8 mouse cellular contexts compared by ENCODE assay signal in the genomic region with DNA sequence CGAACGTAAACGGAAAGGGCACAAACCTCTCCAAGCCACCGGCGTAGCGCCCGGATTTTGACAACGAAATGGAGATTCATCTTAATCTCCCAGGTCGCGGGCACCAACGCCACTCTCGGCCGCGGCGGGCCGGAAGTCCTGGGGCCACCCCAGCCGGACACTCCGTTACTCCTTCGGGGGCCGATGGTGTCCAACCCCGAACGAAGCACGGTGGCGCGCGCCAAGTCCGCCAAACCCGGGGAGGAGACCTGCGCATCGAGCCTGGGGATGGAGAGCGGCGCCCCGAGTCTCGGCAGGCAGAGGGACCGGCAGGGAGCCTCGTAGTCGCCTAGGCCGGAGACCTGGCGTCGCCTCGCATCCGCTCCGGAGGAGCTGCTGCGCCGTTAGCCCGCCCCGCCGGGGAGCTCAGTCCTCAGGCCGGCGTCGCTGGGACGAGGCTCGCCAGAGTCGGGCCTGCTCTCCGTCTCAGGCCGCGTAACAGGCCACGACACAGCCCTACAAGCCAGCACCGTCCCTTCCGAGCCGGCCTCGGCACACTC. TPM values are rescaled to one million over a fixed set of nuclear protein-coding genes. Genes with fewer than 3 reads are reported as not detected.
A peak's percentile ranks its signal among the peaks of the same experiment; 100 is the strongest.
DNase-seq lines count a peak whose midpoint lies in the region; ATAC-seq and TF ChIP-seq lines count a peak whose summit lies in the region.

No protein-coding gene starts in this region.

- no peak for TF ChIP-seq CTCF in gastrocnemius, adult 2 months (IDR thresholded peaks at IDR 0.05)
- no peak for TF ChIP-seq CTCF in C2C12 (IDR thresholded peaks at IDR 0.05; ENCODE audit: control insufficient read depth, insufficient read depth, insufficient read length)

- H3K9me3 ChIP-seq in embryonic facial prominence, embryonic 10.5 days: no peaks in the 10 kb centered on the region
- no peaks in the 10 kb centered on the region for H3K9me3 ChIP-seq in hindbrain, embryonic 14.5 days (ENCODE audit: control insufficient read depth, low read length)
- H3K9me3 ChIP-seq in midbrain, embryonic 11.5 days (ENCODE audit: control insufficient read depth, low read length): no peaks in the 10 kb centered on the region

- no peak for ATAC-seq in hindbrain, embryonic 14.5 days (ENCODE audit: low FRiP score)
- ATAC-seq in midbrain, embryonic 11.5 days (ENCODE audit: low FRiP score): no peak

- H3K36me3 ChIP-seq in C2C12 (ENCODE audit: control insufficient read depth, insufficient read depth): peaks cover 39% of the 10 kb centered on the region
- peaks cover 43% of the 10 kb centered on the region for H3K36me3 ChIP-seq in embryonic facial prominence, embryonic 10.5 days (replicated peaks)
- peaks cover 30% of the 10 kb centered on the region for H3K36me3 ChIP-seq in hindbrain, embryonic 14.5 days (replicated peaks; ENCODE audit: control insufficient read depth, insufficient read depth)
- no peaks in the 10 kb centered on the region for H3K36me3 ChIP-seq in midbrain, embryonic 11.5 days (ENCODE audit: control insufficient read depth, insufficient read depth, low read length)

- WGBS in embryonic facial prominence, embryonic 10.5 days: under 1% methylated on average over 62 of the region's 62 CpGs
- under 1% methylated on average over 41 of the region's 62 CpGs for WGBS in hindbrain, embryonic 14.5 days
- WGBS in midbrain, embryonic 11.5 days: under 1% methylated on average over 62 of the region's 62 CpGs

- peak overlapping the region; percentile 80 for H3K4me2 ChIP-seq in hindbrain, embryonic 14.5 days (replicated peaks)
- peak overlapping the region; percentile 68 for H3K4me2 ChIP-seq in midbrain, embryonic 11.5 days

- H3K27me3 ChIP-seq in C2C12 (ENCODE audit: control insufficient read depth, insufficient read depth, insufficient read length): no peaks in the 10 kb centered on the region
- H3K27me3 ChIP-seq in embryonic facial prominence, embryonic 10.5 days (replicated peaks; ENCODE audit: low read depth, poor library complexity, severe bottlenecking): no peaks in the 10 kb centered on the region
- no peaks in the 10 kb centered on the region for H3K27me3 ChIP-seq in hindbrain, embryonic 14.5 days (ENCODE audit: control insufficient read depth, insufficient read depth, low read length)
- no peaks in the 10 kb centered on the region for H3K27me3 ChIP-seq in midbrain, embryonic 11.5 days (ENCODE audit: control insufficient read depth, insufficient read depth, low read length)

- intact Hi-C loops in gastrocnemius, adult 2 months (cut with DNase I): loop anchor here (5.0 kb wide), 1 partner anchor 142 kb away; no protein-coding TSS in a partner anchor

- H3K79me2 ChIP-seq in C2C12 (ENCODE audit: control insufficient read depth, insufficient read depth): peaks cover 76% of the 10 kb centered on the region

- H3K27ac ChIP-seq in gastrocnemius, adult 2 months: peak overlapping the region; percentile 98
- H3K27ac ChIP-seq in embryonic facial prominence, embryonic 10.5 days (replicated peaks): peak overlapping the region; percentile 99
- peak overlapping the region; percentile 98 for H3K27ac ChIP-seq in hindbrain, embryonic 14.5 days
- peak overlapping the region; percentile 97 for H3K27ac ChIP-seq in midbrain, embryonic 11.5 days (ENCODE audit: low read depth, low read length)

- H3ac ChIP-seq in C2C12 (ENCODE audit: control insufficient read depth, insufficient read length, low read depth): peak overlapping the region; percentile 96

- H3K4me3 ChIP-seq in gastrocnemius, adult 2 months: peak overlapping the region; percentile 82
- H3K4me3 ChIP-seq in C2C12 (ENCODE audit: insufficient read depth, poor library complexity, severe bottlenecking): peak overlapping the region; percentile 90
- peak overlapping the region; percentile 94 for H3K4me3 ChIP-seq in embryonic facial prominence, embryonic 10.5 days
- H3K4me3 ChIP-seq in hindbrain, embryonic 14.5 days (replicated peaks; ENCODE audit: low read length): peak overlapping the region; percentile 98
- peak overlapping the region; percentile 97 for H3K4me3 ChIP-seq in midbrain, embryonic 11.5 days (ENCODE audit: low read depth, low read length)

- peaks cover 37% of the 10 kb centered on the region for H3K4me1 ChIP-seq in embryonic facial prominence, embryonic 10.5 days
- H3K4me1 ChIP-seq in hindbrain, embryonic 14.5 days (replicated peaks; ENCODE audit: control insufficient read depth, insufficient read depth, low read length): peaks cover 32% of the 10 kb centered on the region
- peaks cover 29% of the 10 kb centered on the region for H3K4me1 ChIP-seq in midbrain, embryonic 11.5 days (ENCODE audit: control insufficient read depth, insufficient read depth, low read length)

- DNase-seq in gastrocnemius, adult 2 months: no peak
- DNase-seq in gastrocnemius, adult 8-10 months (ENCODE audit: low spot score in 2 of 2): no peak
- DNase-seq in embryonic facial prominence, embryonic 10.5 days (ENCODE audit: low spot score): no peak
- no peak for DNase-seq in hindbrain, embryonic 14.5 days (ENCODE audit: low spot score)
- DNase-seq in midbrain, embryonic 11.5 days (ENCODE audit: low spot score, missing footprints): peak; percentile 98
- no peak for DNase-seq in cerebellum, adult 9-11 months
- no peak for DNase-seq in left cerebral cortex, adult 9 months (ENCODE audit: low spot score in 2 of 2)

- H3K79me3 ChIP-seq in C2C12 (ENCODE audit: low read depth): peaks cover 59% of the 10 kb centered on the region

- peak overlapping the region; percentile 96 for H3K9ac ChIP-seq in hindbrain, embryonic 14.5 days
- peak overlapping the region; percentile 98 for H3K9ac ChIP-seq in midbrain, embryonic 11.5 days (ENCODE audit: low read length)

TF ChIP-seq in C2C12, 6 proteins besides CTCF, POLR2A, EP300 and RAD21:
- TF ChIP-seq FOSL1 (IDR thresholded peaks at IDR 0.05; ENCODE audit: insufficient read depth, low read length, poor library complexity, severe bottlenecking): no peak
- no peak for TF ChIP-seq MAX (IDR thresholded peaks at IDR 0.05)
- no peak for TF ChIP-seq MYOG (IDR thresholded peaks at IDR 0.05; ENCODE audit: control insufficient read depth, extremely low read depth, insufficient read length)
- no peak for TF ChIP-seq CEBPB (IDR thresholded peaks at IDR 0.05; ENCODE audit: low read depth)
- no peak for TF ChIP-seq MYOD1 (IDR thresholded peaks at IDR 0.05; ENCODE audit: control insufficient read depth, insufficient read length, low read depth)
- TF ChIP-seq USF1 (IDR thresholded peaks at IDR 0.05; ENCODE audit: low read depth): no peak

RNA-seq across cellular contexts. Expression of gene Rbbp4, which starts 0.4 kb away (rescaled TPM):
- 10 to 100 TPM; 38.5 to 46.9 TPM for total RNA-seq in gastrocnemius, adult 2 months (2021)
- 10 to 100 TPM; 35.5 to 40.8 (median 40.0) TPM for total RNA-seq in gastrocnemius, adult 8-10 months (2022)
- polyA plus RNA-seq in C2C12 (2012; fragmentation: generic; extraction: Trizol): 195 TPM
- polyA plus RNA-seq in embryonic facial prominence, embryonic 10.5 days (2016; fragmentation: Nextera tagmentation; extraction: Ambion mirVana): 546 and 560 TPM in 2 replicates
- polyA plus RNA-seq in hindbrain, embryonic 14.5 days (2014; fragmentation: Nextera tagmentation; extraction: Ambion mirVana): 251 and 261 TPM in 2 replicates
- 561 and 604 TPM in 2 replicates for polyA plus RNA-seq in midbrain, embryonic 11.5 days (2014; fragmentation: Nextera tagmentation; extraction: Ambion mirVana)

RNA-seq across cellular contexts. Expression of gene Zbtb8os, which starts 0.7 kb away (rescaled TPM):
- 10 to 100 TPM; 24.8 to 28.9 TPM for total RNA-seq in gastrocnemius, adult 2 months (2021)
- total RNA-seq in gastrocnemius, adult 8-10 months (2022): 10 to 100 TPM; 24.3 to 32.6 (median 26.6) TPM
- polyA plus RNA-seq in C2C12 (2012; fragmentation: generic; extraction: Trizol): 31.2 TPM
- polyA plus RNA-seq in embryonic facial prominence, embryonic 10.5 days (2016; fragmentation: Nextera tagmentation; extraction: Ambion mirVana): 49.0 and 49.3 TPM in 2 replicates
- polyA plus RNA-seq in hindbrain, embryonic 14.5 days (2014; fragmentation: Nextera tagmentation; extraction: Ambion mirVana): 17.7 and 23.7 TPM in 2 replicates
- 42.7 and 45.0 TPM in 2 replicates for polyA plus RNA-seq in midbrain, embryonic 11.5 days (2014; fragmentation: Nextera tagmentation; extraction: Ambion mirVana)

RNA-seq across cellular contexts. Expression of gene Zbtb8a, which starts 43.2 kb away (rescaled TPM):
- 1 to 10 TPM in 1 of 2 experiments, under 1 TPM in 1; 0.61 to 1.3 TPM for total RNA-seq in gastrocnemius, adult 2 months (2021)
- under 1 TPM; 0.48 to 0.79 (median 0.63) TPM for total RNA-seq in gastrocnemius, adult 8-10 months (2022)
- polyA plus RNA-seq in C2C12 (2012; fragmentation: generic; extraction: Trizol): 4.6 TPM
- 6.0 and 6.6 TPM in 2 replicates for polyA plus RNA-seq in embryonic facial prominence, embryonic 10.5 days (2016; fragmentation: Nextera tagmentation; extraction: Ambion mirVana)
- polyA plus RNA-seq in hindbrain, embryonic 14.5 days (2014; fragmentation: Nextera tagmentation; extraction: Ambion mirVana): 11.4 and 14.6 TPM in 2 replicates
- 6.7 and 8.3 TPM in 2 replicates for polyA plus RNA-seq in midbrain, embryonic 11.5 days (2014; fragmentation: Nextera tagmentation; extraction: Ambion mirVana)

RNA-seq across cellular contexts. Expression of gene Sync, which starts 47.3 kb away (rescaled TPM):
- total RNA-seq in gastrocnemius, adult 2 months (2021): 10 to 100 TPM; 39.9 to 46.5 TPM
- total RNA-seq in gastrocnemius, adult 8-10 months (2022): 10 to 100 TPM; 46.1 to 56.7 (median 48.1) TPM
- polyA plus RNA-seq in C2C12 (2012; fragmentation: generic; extraction: Trizol): 15.0 TPM
- 0.48 and 0.71 TPM in 2 replicates for polyA plus RNA-seq in embryonic facial prominence, embryonic 10.5 days (2016; fragmentation: Nextera tagmentation; extraction: Ambion mirVana)
- polyA plus RNA-seq in hindbrain, embryonic 14.5 days (2014; fragmentation: Nextera tagmentation; extraction: Ambion mirVana): 1.2 and 2.2 TPM in 2 replicates
- polyA plus RNA-seq in midbrain, embryonic 11.5 days (2014; fragmentation: Nextera tagmentation; extraction: Ambion mirVana): 0.51 and 0.53 TPM in 2 replicates
